Mouse (Mus musculus): ENCODE measurements around the gene Tenm2.
A peak's percentile ranks its signal among the peaks of the same experiment; 100 is the strongest.

DNA sequence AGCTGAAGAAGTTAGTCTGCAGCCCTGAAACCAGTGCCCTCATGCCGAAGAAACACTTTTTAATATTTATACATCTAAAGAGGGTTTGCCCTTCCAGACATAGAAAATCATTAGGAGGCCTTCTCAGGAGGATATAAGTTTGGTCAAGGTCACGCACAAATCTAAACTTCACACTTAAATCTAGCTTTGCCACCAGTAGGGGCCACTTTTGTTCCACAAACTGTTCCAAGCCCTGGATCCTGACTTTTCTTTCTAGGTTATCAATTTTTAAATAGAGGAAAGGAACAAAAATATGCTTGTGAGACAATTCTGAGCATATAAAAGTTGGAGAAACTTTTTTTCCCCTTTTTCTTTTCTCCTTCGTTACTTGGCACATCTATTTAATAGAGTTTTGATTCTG lies 989.6 kb downstream of the Tenm2 start:
- TF ChIP-seq EP300 (IDR thresholded peaks at IDR 0.05; ENCODE audit: insufficient read depth, low read depth, low read length), result no peak
- TF ChIP-seq CTCF (IDR thresholded peaks at IDR 0.05), result peak; percentile 27
